Mouse (Mus musculus): Measurements from ENCODE around the gene Cmklr1. TPM values are rescaled to one million over a fixed set of nuclear protein-coding genes. Genes with fewer than 3 reads are reported as not detected.

Gene Cmklr1
- polyA plus RNA-seq, 1 experiment from 2014 or later = 2.6 TPM

DNA sequence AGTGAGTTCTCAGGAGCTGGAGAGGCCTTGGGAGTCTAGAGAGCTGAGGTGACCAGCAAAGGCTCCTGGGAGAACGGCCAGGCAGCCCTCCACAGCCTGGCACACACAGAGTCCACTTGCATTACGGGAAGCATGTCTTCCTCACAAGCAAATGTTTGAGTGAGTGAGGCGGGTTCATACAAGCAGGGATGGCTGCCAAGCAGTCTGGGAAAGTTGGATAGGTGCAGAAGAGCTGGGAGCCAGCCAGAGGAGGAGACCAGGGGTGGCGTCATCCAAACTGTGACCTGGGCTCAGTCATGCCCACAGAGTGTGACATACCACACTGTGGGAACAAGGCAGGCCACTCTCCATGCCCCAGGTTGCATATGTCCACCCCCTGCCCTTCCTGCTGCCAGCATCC, 25.2 kb downstream of the Cmklr1 start:
- no peaks in the 10 kb centered on the region for H3K4me1 ChIP-seq (replicated peaks; ENCODE audit: control insufficient read depth, insufficient read depth)
- no peaks in the 10 kb centered on the region for H3K27me3 ChIP-seq (ENCODE audit: control insufficient read depth, insufficient read depth, low read length)
- DNase-seq (ENCODE audit: low spot score) = no peak
- no peaks in the 10 kb centered on the region for H3K9me3 ChIP-seq (ENCODE audit: control insufficient read depth, low read length)
- no peak overlapping the region for H3K27ac ChIP-seq (replicated peaks)
- no peak overlapping the region for H3K9ac ChIP-seq (ENCODE audit: low read length)
- H3K36me3 ChIP-seq (ENCODE audit: control insufficient read depth, insufficient read depth, low read length) = no peaks in the 10 kb centered on the region
- TF ChIP-seq EP300 (optimal IDR thresholded peaks at IDR 0.05) (no peak), CTCF (IDR thresholded peaks at IDR 0.05; ENCODE audit: low read depth) (no peak)
- no peak overlapping the region for H3K4me2 ChIP-seq (replicated peaks; ENCODE audit: low read depth)
- ATAC-seq (ENCODE audit: low FRiP score, low TSS enrichment) = no peak
- WGBS = 52% methylated on average over 4 of the region's 4 CpGs
- no peak overlapping the region for H3K4me3 ChIP-seq (ENCODE audit: low read depth, low read length)

DNA sequence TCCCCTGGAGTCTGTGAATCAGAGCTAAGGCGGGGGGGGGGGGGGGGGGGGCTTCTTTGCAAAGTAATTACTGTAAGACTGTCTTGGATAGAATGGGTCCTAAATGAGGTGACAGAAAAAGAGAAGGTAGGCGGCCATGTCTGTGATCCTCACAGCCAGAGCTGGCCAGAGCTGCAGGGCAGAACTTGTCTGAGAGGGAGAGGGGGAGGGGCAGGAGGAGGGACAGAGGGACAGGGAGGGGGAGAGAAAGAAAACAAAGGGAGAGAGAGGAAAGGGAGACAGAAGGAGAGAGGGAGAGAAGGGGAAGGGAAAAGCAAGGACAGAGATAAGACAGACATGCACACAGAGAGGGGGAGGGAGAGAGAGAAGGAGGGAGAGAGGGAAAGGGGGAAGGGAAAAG, 27.2 kb downstream of the Cmklr1 start:
- no peak overlapping the region for H3K4me3 ChIP-seq (ENCODE audit: low read depth, low read length)
- WGBS = 50% methylated on average over 1 of the region's 2 CpGs
- DNase-seq (ENCODE audit: low spot score) = no peak

DNA sequence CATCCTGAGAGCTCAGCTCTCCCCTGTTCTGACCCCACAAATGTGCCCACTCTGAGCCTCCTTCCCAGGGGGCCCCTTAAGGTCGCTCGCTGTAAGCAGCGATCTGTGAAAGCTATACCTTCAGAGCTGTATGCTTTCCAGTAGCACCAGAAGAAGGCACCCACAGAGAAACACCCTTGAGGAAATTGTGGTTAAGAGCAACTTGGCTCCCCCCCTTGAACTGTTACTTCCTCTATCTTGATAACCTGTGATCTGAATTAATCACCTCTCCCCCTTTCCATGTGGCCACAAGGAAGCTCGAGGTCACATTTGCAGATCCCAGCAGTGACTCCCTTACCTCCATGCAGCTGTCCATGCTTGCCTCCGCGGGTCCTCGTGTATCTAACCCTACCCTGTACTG, 29.2 kb downstream of the Cmklr1 start:
- ATAC-seq (ENCODE audit: low FRiP score, low TSS enrichment) = no peak
- no peaks in the 10 kb centered on the region for H3K27me3 ChIP-seq (ENCODE audit: control insufficient read depth, insufficient read depth, low read length)
- DNase-seq (ENCODE audit: low spot score) = no peak
- no peaks in the 10 kb centered on the region for H3K4me1 ChIP-seq (replicated peaks; ENCODE audit: control insufficient read depth, insufficient read depth)
- H3K36me3 ChIP-seq (ENCODE audit: control insufficient read depth, insufficient read depth, low read length) = no peaks in the 10 kb centered on the region
- no peak overlapping the region for H3K9ac ChIP-seq (ENCODE audit: low read length)
- H3K4me3 ChIP-seq (ENCODE audit: low read depth, low read length) = no peak overlapping the region
- TF ChIP-seq CTCF (IDR thresholded peaks at IDR 0.05; ENCODE audit: low read depth) = no peak
- TF ChIP-seq EP300 (optimal IDR thresholded peaks at IDR 0.05) = no peak
- H3K27ac ChIP-seq (replicated peaks) = no peak overlapping the region
- WGBS = 62% methylated on average over 7 of the region's 7 CpGs
- no peaks in the 10 kb centered on the region for H3K9me3 ChIP-seq (ENCODE audit: control insufficient read depth, low read length)
- no peak overlapping the region for H3K4me2 ChIP-seq (replicated peaks; ENCODE audit: low read depth)

More for the DNA sequence above, 27.2 kb downstream of the Cmklr1 start:
- no peak overlapping the region for H3K27ac ChIP-seq (replicated peaks)
- no peaks in the 10 kb centered on the region for H3K36me3 ChIP-seq (ENCODE audit: control insufficient read depth, insufficient read depth, low read length)
- ATAC-seq (ENCODE audit: low FRiP score, low TSS enrichment) = no peak
- no peaks in the 10 kb centered on the region for H3K27me3 ChIP-seq (ENCODE audit: control insufficient read depth, insufficient read depth, low read length)
- no peak overlapping the region for H3K9ac ChIP-seq (ENCODE audit: low read length)
- no peaks in the 10 kb centered on the region for H3K4me1 ChIP-seq (replicated peaks; ENCODE audit: control insufficient read depth, insufficient read depth)
- no peaks in the 10 kb centered on the region for H3K9me3 ChIP-seq (ENCODE audit: control insufficient read depth, low read length)
- H3K4me2 ChIP-seq (replicated peaks; ENCODE audit: low read depth) = no peak overlapping the region
- TF ChIP-seq EP300 (optimal IDR thresholded peaks at IDR 0.05) = no peak
- TF ChIP-seq CTCF (IDR thresholded peaks at IDR 0.05; ENCODE audit: low read depth) = no peak

DNA sequence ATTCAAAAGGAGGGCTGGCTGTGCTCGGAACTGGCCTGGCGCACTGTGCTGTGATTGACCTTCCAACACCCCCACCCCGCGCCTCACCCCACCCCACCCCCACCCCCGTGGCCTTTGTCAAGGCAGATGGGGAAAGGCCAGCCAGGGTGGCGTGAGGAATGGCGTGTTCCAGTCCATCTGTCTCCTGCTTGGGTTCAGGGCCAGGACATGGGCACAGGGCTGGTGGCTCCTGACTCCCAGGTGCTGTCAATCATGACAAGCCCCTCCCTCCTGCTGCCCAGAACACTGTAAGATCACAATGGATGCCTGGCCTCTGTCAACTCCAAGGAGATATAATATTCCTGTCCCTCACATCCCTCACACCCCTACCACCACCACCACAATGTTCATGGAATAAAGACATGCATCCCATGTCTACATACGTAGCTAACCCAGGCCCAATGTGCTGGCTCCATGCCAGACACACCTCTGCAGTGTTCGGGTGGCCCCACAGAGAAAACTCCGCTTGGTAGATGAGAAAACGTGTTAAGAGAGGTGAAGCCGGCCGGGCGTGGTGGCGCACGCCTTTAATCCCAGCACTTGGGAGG, 30.0 kb downstream of the Cmklr1 start:
- no peak overlapping the region for H3K9ac ChIP-seq (ENCODE audit: low read length)
- H3K27me3 ChIP-seq (ENCODE audit: control insufficient read depth, insufficient read depth, low read length) = no peaks in the 10 kb centered on the region
- no peak overlapping the region for H3K4me3 ChIP-seq (ENCODE audit: low read depth, low read length)
- no peak for TF ChIP-seq EP300 (optimal IDR thresholded peaks at IDR 0.05)
- TF ChIP-seq CTCF (IDR thresholded peaks at IDR 0.05; ENCODE audit: low read depth) = no peak
- 65% methylated on average over 16 of the region's 16 CpGs for WGBS
- H3K4me2 ChIP-seq (replicated peaks; ENCODE audit: low read depth) = no peak overlapping the region
- H3K36me3 ChIP-seq (ENCODE audit: control insufficient read depth, insufficient read depth, low read length) = no peaks in the 10 kb centered on the region
- no peak overlapping the region for H3K27ac ChIP-seq (replicated peaks)
- H3K4me1 ChIP-seq (replicated peaks; ENCODE audit: control insufficient read depth, insufficient read depth) = no peaks in the 10 kb centered on the region
- H3K9me3 ChIP-seq (ENCODE audit: control insufficient read depth, low read length) = no peaks in the 10 kb centered on the region
- ATAC-seq (ENCODE audit: low FRiP score, low TSS enrichment) (no peak), DNase-seq (ENCODE audit: low spot score) (no peak)

DNA sequence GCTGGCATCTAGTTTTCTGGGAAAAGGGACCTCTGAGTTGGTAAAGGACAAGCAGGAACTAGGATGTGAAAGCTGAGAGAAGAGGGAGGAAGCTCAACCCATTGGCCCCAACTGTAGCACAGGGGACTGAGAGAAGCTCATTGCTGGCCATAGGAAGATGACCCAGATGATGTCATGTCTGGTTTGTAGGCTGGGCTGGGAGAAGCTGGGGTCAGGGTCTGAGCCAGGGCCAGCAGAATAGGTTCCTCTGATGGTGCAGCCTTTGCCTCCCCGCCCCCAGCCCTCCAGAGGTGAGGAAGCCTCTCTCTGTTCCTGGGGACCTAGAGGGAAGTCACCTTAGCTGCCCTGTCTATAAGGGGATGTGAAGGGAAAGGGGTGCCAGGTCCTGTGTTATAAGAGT, 31.1 kb downstream of the Cmklr1 start:
- no peak overlapping the region for H3K27ac ChIP-seq (replicated peaks)
- DNase-seq (ENCODE audit: low spot score) (no peak), ATAC-seq (ENCODE audit: low FRiP score, low TSS enrichment) (no peak)
- H3K4me3 ChIP-seq (ENCODE audit: low read depth, low read length) = no peak overlapping the region
- H3K4me1 ChIP-seq (replicated peaks; ENCODE audit: control insufficient read depth, insufficient read depth) = no peaks in the 10 kb centered on the region
- H3K9me3 ChIP-seq (ENCODE audit: control insufficient read depth, low read length) = no peaks in the 10 kb centered on the region
- no peak overlapping the region for H3K4me2 ChIP-seq (replicated peaks; ENCODE audit: low read depth)
- no peaks in the 10 kb centered on the region for H3K36me3 ChIP-seq (ENCODE audit: control insufficient read depth, insufficient read depth, low read length)
- no peak overlapping the region for H3K9ac ChIP-seq (ENCODE audit: low read length)
- 43% methylated on average over 1 of the region's 1 CpGs for WGBS
- no peak for TF ChIP-seq EP300 (optimal IDR thresholded peaks at IDR 0.05)
- H3K27me3 ChIP-seq (ENCODE audit: control insufficient read depth, insufficient read depth, low read length) = no peaks in the 10 kb centered on the region

DNA sequence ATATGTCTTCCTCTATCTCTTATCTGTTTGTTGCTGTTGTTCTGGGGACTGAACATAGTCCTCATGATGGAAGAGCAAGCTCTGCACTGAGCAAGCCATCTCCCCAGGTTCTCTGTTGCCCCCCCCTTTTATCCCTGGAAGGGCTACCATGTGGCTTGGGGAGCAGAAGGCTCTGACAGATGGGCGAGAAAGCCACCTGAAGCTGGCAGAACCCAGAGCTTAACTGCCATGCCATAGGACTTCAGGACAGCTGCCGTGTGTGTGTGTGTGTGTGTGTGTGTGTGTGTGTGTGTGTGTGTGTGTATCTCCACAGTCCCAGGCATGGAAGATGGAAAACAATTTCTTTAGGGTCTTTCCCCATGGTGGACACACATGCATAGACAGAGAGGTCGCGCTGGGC, 31.5 kb downstream of the Cmklr1 start:
- no peaks in the 10 kb centered on the region for H3K9me3 ChIP-seq (ENCODE audit: control insufficient read depth, low read length)
- no peak overlapping the region for H3K4me3 ChIP-seq (ENCODE audit: low read depth, low read length)
- H3K27ac ChIP-seq (replicated peaks) = no peak overlapping the region
- TF ChIP-seq EP300 (optimal IDR thresholded peaks at IDR 0.05) (no peak), CTCF (IDR thresholded peaks at IDR 0.05; ENCODE audit: low read depth) (no peak)
- no peak for ATAC-seq (ENCODE audit: low FRiP score, low TSS enrichment)
- no peak overlapping the region for H3K9ac ChIP-seq (ENCODE audit: low read length)
- H3K36me3 ChIP-seq (ENCODE audit: control insufficient read depth, insufficient read depth, low read length) = no peaks in the 10 kb centered on the region
- WGBS = 91% methylated on average over 4 of the region's 4 CpGs
- H3K4me1 ChIP-seq (replicated peaks; ENCODE audit: control insufficient read depth, insufficient read depth) = no peaks in the 10 kb centered on the region
- no peak overlapping the region for H3K4me2 ChIP-seq (replicated peaks; ENCODE audit: low read depth)
- DNase-seq (ENCODE audit: low spot score) = no peak
- no peaks in the 10 kb centered on the region for H3K27me3 ChIP-seq (ENCODE audit: control insufficient read depth, insufficient read depth, low read length)

Data from stomach, postnatal 0 days (tissue).